Mouse (Mus musculus) liver, embryonic 14.5 days (tissue): ENCODE measurements at regions not wholly inside any gene's neighbourhood (a gene's known extent, or its start where the extent isn't known, plus 50 kb on each side); places are given as distances from the start of the nearest gene placed in this dataset.

Experiments
- ATAC-seq: fragments of 200-750 bp; cut with Nextera tagmentation; 2 replicates; pipeline ENCODE4 v1.8.0; 2017; ENCODE audit warnings: moderate number of reproducible peaks, mild to moderate bottlenecking, moderate library complexity; ENCODE audit not compliant: insufficient read depth
- DNase-seq, 3 experiments: peaks; one replicate each; pipeline ENCODE4 v3.0.0-alpha.2; 2012 to 2013; ENCODE audit warnings: low read depth in 3 of 3, low spot score in 3 of 3
- H3K27ac ChIP-seq: fragments of 300-500 bp; sonication (generic); 2 replicates; pipeline ENCODE4 v1.5.1; 2014; ENCODE audit warnings: moderate library complexity, mild to moderate bottlenecking, control low read depth, inconsistent platforms
- H3K27me3 ChIP-seq: fragments of 300-500 bp; sonication (generic); 2 replicates; pipeline ENCODE4 v1.6.1; 2014; ENCODE audit warnings: mild to moderate bottlenecking, low read length, moderate library complexity; ENCODE audit not compliant: control insufficient read depth, insufficient read depth
- H3K36me3 ChIP-seq: fragments of 300-500 bp; sonication (generic); replicated peaks from 2 replicates; pipeline ENCODE4 v1.6.1; 2014; ENCODE audit warnings: low read depth; ENCODE audit not compliant: control insufficient read depth, insufficient read depth
- H3K4me1 ChIP-seq, 2 experiments: fragments of 200-500 bp in 1 of 2; fragments of 300-500 bp in 1 of 2; sonication (generic) in 1 of 2; replicated peaks; 2 replicates each; pipeline ENCODE4 v1.6.1; 2012 to 2014; ENCODE audit warnings: antibody characterized with exemption in 1 of 2, inconsistent platforms in 1 of 2, low read length in 1 of 2; ENCODE audit not compliant: control insufficient read depth in 2 of 2, insufficient read depth in 2 of 2
- H3K4me2 ChIP-seq: fragments of 300-500 bp; sonication (generic); 2 replicates; pipeline ENCODE4 v1.6.1; 2014; ENCODE audit warnings: low read depth, mild to moderate bottlenecking, control low read depth, moderate library complexity
- H3K4me3 ChIP-seq, 2 experiments: fragments of 200-500 bp in 1 of 2; fragments of 300-500 bp in 1 of 2; sonication (generic) in 1 of 2; 2 replicates each; pipeline ENCODE4 v1.5.1; 2012 to 2014; ENCODE audit warnings: low read depth in 2 of 2, low read length in 2 of 2, mild to moderate bottlenecking in 2 of 2, control low read depth in 1 of 2, inconsistent platforms in 1 of 2, moderate library complexity in 1 of 2; ENCODE audit not compliant: insufficient read depth in 1 of 2
- H3K9ac ChIP-seq: fragments of 300-500 bp; sonication (generic); replicated peaks from 2 replicates; pipeline ENCODE4 v1.6.1; 2014; ENCODE audit warnings: mild to moderate bottlenecking, control low read depth, moderate library complexity
- H3K9me3 ChIP-seq: fragments of 300-500 bp; sonication (generic); 2 replicates; pipeline ENCODE4 v1.6.1; 2016; ENCODE audit warnings: low read length, mixed read lengths; ENCODE audit not compliant: control insufficient read depth
- CTCF ChIP-seq: IDR thresholded peaks from 2 replicates; pipeline ENCODE4 v1.5.1; 2016; ENCODE audit warnings: antibody characterized with exemption, low read depth, control low read depth
- EP300 ChIP-seq: IDR thresholded peaks from 2 replicates; pipeline ENCODE4 v1.6.1; 2016; ENCODE audit warnings: antibody characterized with exemption, low read depth
- WGBS: fragments of 180-500 bp; shearing (Covaris S2); extraction: QIAGEN DNeasy Blood & Tissue Kit; methylation state at CpG from one replicate; pipeline ENCODE4 v1.1.7; 2014; ENCODE audit not compliant: insufficient replicate concordance; 5-methylcytosine and 5-hydroxymethylcytosine counted together

DNA sequence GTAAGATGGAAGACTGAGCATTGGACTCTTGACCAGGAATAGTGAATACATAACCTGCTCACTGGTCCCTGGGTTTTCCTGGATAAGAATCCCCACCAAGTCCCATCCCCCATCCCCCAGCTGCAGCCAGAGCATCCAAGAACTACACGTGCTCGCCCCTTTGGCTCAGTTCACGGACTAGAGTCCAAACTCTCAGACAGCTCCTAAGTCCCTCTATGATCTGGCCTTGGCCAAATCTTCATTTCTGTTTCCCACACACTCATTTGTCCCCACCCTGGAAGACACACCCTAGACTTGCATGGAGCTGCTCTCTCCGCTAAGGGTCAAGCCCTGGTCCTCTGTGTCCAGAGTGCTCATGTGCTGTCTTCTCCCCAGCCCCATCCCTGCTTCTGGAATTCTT, 139.9 kb downstream of the Tmx1 start:
- Histone ChIP-seq H3K27me3 (no peaks in the 10 kb centered on the region), H3K4me3 (no peak overlapping the region), H3K4me2 (no peak overlapping the region), H3K27ac (no peak overlapping the region), H3K4me1 (peaks cover 0 to 2% of the 10 kb centered on the region in 2 experiments; a peak in 2 of 4 replicates), H3K9me3 (no peaks in the 10 kb centered on the region), H3K36me3 (no peaks in the 10 kb centered on the region), H3K9ac (no peak overlapping the region)
- no peak for ATAC-seq
- DNase-seq, result no peak
- 72% methylated on average over 4 of the region's 4 CpGs for WGBS
- no peak for TF ChIP-seq EP300
- TF ChIP-seq CTCF, result no peak

DNA sequence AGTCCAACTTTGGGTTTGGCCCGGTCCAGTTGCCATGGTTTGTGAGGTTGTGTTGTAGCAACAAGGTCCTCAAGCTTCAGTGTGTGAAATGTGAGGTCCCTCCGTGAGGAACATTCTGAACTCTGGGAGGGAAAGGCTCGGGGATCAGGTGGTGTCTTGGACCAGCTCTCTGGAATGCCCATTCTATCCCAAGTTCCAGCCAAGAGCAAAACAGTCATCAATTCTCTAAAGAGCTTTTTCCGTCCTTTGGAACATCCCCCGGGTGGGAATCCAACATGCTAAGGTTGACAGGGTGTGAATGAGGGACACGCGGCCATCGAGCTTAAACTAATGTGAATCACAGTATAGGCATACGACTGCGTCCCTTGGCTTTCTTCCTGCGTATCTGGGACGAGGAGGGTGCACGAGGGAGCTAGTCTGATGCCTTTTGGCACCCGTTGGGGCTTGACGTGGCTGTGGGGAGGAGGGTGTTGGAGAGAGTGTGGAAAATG, 145.4 kb downstream of the Tmx1 start:
- 71% methylated on average over 15 of the region's 15 CpGs for WGBS
- no peaks in the 10 kb centered on the region for H3K9me3 ChIP-seq
- H3K9ac ChIP-seq, result no peak overlapping the region
- no peaks in the 10 kb centered on the region for H3K27me3 ChIP-seq
- TF ChIP-seq CTCF, result no peak
- no peak overlapping the region for H3K4me3 ChIP-seq
- H3K27ac ChIP-seq, result no peak overlapping the region
- H3K4me2 ChIP-seq, result no peak overlapping the region
- no peaks in the 10 kb centered on the region for H3K36me3 ChIP-seq
- ATAC-seq (no peak), DNase-seq (no peak)
- no peaks in the 10 kb centered on the region for H3K4me1 ChIP-seq

- TF ChIP-seq CTCF (peak; percentile 46), EP300 (no peak)
- Histone ChIP-seq H3K9ac (no peak overlapping the region), H3K4me1 (no peaks in the 10 kb centered on the region), H3K27me3 (no peaks in the 10 kb centered on the region), H3K36me3 (no peaks in the 10 kb centered on the region), H3K27ac (no peak overlapping the region), H3K4me2 (no peak overlapping the region), H3K9me3 (no peaks in the 10 kb centered on the region), H3K4me3 (no peak overlapping the region)
- ATAC-seq (no peak), DNase-seq (no peak)
- 59% methylated on average over 6 of the region's 6 CpGs for WGBS
Observed at GRCm38 (mm10) chr12:70599731-70600130, 146.8 kb downstream of the Tmx1 start.

GRCm38 (mm10) chr12:70603869-70604268, 151.0 kb downstream of the Tmx1 start:
- no peak for DNase-seq
- no peak for TF ChIP-seq EP300
- no peak for TF ChIP-seq CTCF
- Histone ChIP-seq H3K36me3 (no peaks in the 10 kb centered on the region), H3K27ac (no peak overlapping the region), H3K9me3 (no peaks in the 10 kb centered on the region), H3K4me2 (no peak overlapping the region), H3K9ac (no peak overlapping the region), H3K4me1 (0 out of 4 replicates have a peak, but pooled peaks cover 0 to 2% of the 10 kb centered on the region in 2 experiments), H3K4me3 (no peak overlapping the region), H3K27me3 (no peaks in the 10 kb centered on the region)
- WGBS, result 71% methylated on average over 1 of the region's 1 CpGs
- ATAC-seq, result no peak

DNA sequence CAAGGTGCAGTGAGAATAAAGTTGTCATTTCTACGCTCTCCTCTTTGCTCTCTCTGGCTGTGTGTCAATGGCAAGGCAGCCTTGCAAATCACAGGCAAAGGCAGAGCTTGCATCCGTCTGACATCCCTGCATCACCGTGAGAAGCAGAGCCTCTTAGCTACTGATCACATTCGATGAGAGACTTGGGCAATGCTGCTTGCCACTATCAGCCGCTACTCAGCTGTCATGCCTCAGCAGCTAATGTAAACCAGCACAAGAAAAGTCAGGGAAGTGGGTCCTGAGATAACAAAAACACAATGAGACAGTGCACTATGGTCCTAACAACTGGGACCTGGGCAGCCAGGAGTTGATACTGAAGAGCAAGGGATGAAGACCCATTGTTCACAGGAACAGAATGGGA, 155.8 kb downstream of the Tmx1 start:
- DNase-seq, result no peak
- Histone ChIP-seq H3K9ac (no peak overlapping the region), H3K4me3 (no peak overlapping the region), H3K4me2 (no peak overlapping the region), H3K27me3 (no peaks in the 10 kb centered on the region), H3K36me3 (no peaks in the 10 kb centered on the region), H3K9me3 (no peaks in the 10 kb centered on the region), H3K4me1 (0 out of 4 replicates have a peak, but pooled peaks cover 0 to 2% of the 10 kb centered on the region in 2 experiments), H3K27ac (no peak overlapping the region)
- no peak for ATAC-seq
- TF ChIP-seq EP300 (no peak), CTCF (no peak)
- WGBS, result 36% methylated on average over 5 of the region's 5 CpGs
